Mouse (Mus musculus): Measurements from ENCODE around the gene Lrg1.

DNA sequence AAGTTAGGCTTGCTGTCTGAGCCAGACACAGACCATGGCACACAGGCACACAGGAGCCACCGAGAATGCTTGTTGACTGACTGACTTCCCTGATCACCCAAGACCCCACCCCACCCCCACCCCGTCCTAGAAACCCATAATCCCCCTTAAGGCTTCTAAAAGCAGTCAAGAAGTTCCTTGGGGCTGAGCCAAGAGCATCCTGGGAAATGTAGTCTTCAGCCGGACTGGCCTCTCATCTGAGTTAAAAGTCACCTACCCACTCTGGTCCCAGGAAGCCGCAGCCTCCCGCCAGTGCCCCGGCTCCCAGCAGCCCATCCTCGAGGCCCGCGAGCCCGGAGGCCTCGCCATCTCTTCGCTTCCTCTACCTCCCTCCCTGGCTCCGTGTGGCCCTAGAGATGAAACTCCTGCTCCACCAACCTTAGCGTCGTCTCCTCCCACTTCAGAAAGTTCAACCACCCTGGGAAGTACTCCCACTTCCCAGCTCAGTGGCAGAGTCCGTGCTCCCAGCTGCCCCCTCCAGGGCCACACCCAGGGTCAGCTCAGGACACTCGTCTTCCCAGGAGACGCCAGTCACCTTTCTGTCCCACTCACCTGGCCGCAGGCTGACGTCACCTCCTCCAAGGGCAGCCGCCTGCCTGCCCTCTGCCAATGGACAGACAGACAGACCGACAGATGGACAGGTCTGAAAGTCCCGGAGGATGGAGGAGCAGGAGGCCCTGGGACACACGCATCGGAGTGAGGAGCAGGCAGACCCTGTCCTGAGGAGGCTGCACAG is 16.2 kb upstream of the Lrg1 start:
- TF ChIP-seq CTCF (conservative IDR thresholded peaks at IDR 0.05; ENCODE audit: low read length) (no peak), POU5F1 (IDR thresholded peaks at IDR 0.05; ENCODE audit: borderline replicate concordance, low read length) (no peak), NANOG (IDR thresholded peaks at IDR 0.05; ENCODE audit: borderline replicate concordance, low read length) (no peak)
